Mouse (Mus musculus): ENCODE results near the gene Trim16.
A peak's percentile ranks its signal among the peaks of the same experiment; 100 is the strongest.

DNA sequence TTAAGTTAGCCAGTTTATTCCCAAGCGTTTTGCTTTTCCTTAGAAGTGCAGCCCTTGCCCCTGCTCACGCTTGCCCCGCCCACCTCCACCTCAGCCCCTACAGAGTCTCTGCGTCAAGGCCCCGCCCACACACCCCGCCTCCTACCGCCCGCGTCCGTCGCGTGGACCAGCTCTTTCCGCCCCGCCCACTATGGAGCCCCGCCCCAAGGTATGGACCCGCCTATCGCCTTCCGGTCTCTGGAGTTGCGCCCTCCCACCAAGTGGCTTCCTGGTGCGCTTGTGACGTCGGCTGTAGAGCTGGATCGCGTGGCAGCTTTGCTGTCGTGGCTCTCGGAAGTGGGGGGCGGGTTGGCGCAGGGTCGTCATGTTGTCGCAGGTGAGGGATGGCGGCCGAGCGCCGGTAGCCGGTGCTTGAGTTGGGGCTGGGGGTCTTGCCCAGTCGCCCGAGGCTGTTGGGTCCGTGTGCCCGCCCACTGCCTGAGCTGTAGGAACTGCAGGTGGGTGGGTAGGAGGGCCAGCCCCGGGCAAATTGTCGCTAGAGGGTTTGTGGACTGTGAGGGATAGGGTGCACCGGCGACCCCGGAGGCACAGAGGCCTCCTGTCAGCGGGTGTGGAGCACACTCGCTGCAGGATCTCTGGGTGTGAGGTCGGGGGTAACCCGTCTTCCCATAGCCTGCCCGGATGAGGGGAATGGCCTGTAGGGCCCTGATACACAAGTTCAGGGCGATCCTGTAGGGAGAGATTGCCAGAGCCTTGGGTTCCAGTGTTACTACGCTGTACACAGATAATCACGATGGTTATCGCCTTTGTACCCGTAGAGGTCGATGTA lies 59.4 kb downstream of the Trim16 start, which contains the start of gene Tvp23b:
- TF ChIP-seq CTCF (IDR thresholded peaks at IDR 0.05; ENCODE audit: control insufficient read depth, insufficient read depth, insufficient replicate concordance, low read depth, low read length) (no peak), POLR2A (IDR thresholded peaks at IDR 0.05; ENCODE audit: control insufficient read depth, low read depth, low read length) (peak; percentile 97)

Data from testis, adult 2 months (tissue).